Mouse (Mus musculus): ENCODE data around the gene Armh1.
"Not testable (repeated sequence)": the region's sequence is repeated elsewhere in the genome, so short reads cannot be mapped to it uniquely, and the experiment has no call there.

The Armh1 gene

GRCm38 (mm10) chr4:117220741-117221515, 31.0 kb downstream of the Armh1 start:
- no peak for DNase-seq

GRCm38 (mm10) chr4:117218517-117219219, 33.3 kb downstream of the Armh1 start:
- DNase-seq = peak; percentile 57

GRCm38 (mm10) chr4:117217029-117217428, 34.9 kb downstream of the Armh1 start:
- no peak for DNase-seq

- DNase-seq = no peak
Observed at GRCm38 (mm10) chr4:117214250-117214649, 37.7 kb downstream of the Armh1 start.

GRCm38 (mm10) chr4:117210147-117211074, 41.5 kb downstream of the Armh1 start:
- peak; percentile 85 for DNase-seq

GRCm38 (mm10) chr4:117209592-117209991, 42.3 kb downstream of the Armh1 start:
- DNase-seq = no peak

- DNase-seq = no peak
Observed at GRCm38 (mm10) chr4:117202992-117203354, 49.0 kb downstream of the Armh1 start.

GRCm38 (mm10) chr4:117202046-117202991, 49.6 kb downstream of the Armh1 start:
- peak; percentile 52 for DNase-seq

- no peak for DNase-seq
Observed at GRCm38 (mm10) chr4:117191804-117192203, 60.1 kb downstream of the Armh1 start.

- DNase-seq = no peak
Observed at GRCm38 (mm10) chr4:117190660-117191059, 61.3 kb downstream of the Armh1 start.

- DNase-seq = peak; percentile 43
Observed at GRCm38 (mm10) chr4:117189856-117190543, 61.9 kb downstream of the Armh1 start.

GRCm38 (mm10) chr4:117189382-117189855, 62.5 kb downstream of the Armh1 start:
- peak; percentile 87 for DNase-seq

GRCm38 (mm10) chr4:117188969-117189368, 63.0 kb downstream of the Armh1 start:
- DNase-seq = no peak

GRCm38 (mm10) chr4:117182759-117183096, 69.2 kb downstream of the Armh1 start:
- not testable (repeated sequence) for DNase-seq

GRCm38 (mm10) chr4:117181863-117182758, 69.8 kb downstream of the Armh1 start, which contains the start of gene Kif2c:
TSS of gene Kif2c (minus strand) at chr4:117182639.
- DNase-seq = peak; percentile 93

GRCm38 (mm10) chr4:117169936-117170335, 82.0 kb downstream of the Armh1 start:
- DNase-seq = no peak

Data from kidney, adult 18-20 months (tissue).